Mouse (Mus musculus) thymus, postnatal 0 days (tissue): ENCODE measurements at regions not wholly inside any gene's neighbourhood (a gene's known extent, or its start where the extent isn't known, plus 50 kb on each side); places are given as distances from the start of the nearest gene placed in this dataset.

Experiments
- DNase-seq: peaks from one replicate; pipeline ENCODE4 v3.0.0-alpha.2; 2015; ENCODE audit warnings: low spot score

DNA sequence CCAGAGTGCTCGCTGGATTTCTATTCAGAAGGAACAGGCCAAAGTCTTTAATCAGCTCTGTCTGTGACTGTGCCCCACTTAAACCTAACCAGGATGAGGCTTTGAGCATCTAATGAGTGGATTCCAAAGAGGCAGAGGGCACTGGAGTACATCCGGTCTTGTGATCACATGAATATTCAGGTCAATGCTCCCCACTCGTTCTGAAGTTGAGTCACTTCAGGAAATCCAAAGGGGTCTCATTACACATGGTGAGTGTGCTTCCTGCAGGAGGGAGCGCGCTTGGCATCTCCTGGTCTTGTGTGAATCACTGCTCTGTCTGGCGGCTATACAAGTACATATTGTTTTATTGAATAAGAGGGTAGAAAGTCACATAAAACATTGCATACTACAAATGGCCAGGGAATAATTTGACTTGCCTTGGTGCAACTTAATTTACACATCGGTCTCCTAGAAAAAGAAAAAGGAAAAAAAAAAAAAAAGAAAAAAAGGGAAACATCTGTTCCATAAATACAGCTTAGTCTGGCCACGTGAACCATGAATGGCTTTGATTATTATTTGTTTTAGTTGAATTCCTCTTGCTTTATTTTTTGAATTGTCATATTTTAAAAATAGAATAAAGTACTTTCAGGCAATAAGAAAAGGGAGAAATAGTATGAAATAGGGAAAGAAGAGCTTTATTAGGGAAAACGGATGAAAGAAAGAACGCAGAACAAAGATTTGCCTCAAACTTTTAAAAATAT lies 148.1 kb upstream of the Hmga2 start:
- DNase-seq, result no peak

- DNase-seq, result peak; percentile 70
Measured at GRCm38 (mm10) chr10:120616406-120617015, 140.2 kb upstream of the Hmga2 start.

- DNase-seq, result no peak
Measured at GRCm38 (mm10) chr10:120612351-120612750, 136.1 kb upstream of the Hmga2 start.

DNA sequence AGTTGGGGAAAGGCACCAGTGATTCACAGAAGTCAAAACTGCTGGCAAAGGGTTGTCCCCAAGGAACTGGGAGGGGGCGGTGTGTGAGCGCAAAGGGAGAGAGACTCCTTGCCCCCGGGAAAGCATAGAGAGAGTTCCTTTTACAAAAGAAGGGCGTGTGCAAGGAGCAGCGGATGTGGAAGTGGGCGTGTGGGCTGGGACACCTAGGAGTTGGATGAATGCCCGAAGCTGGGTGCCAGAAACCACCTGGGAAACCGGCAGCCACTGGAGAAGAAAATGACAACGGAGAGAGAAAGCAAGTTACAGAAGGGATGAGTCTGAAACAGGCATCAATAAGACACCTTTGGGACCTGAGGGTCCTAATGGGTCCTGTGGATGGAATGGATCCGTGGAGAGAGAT lies 133.8 kb upstream of the Hmga2 start:
- no peak for DNase-seq

DNA sequence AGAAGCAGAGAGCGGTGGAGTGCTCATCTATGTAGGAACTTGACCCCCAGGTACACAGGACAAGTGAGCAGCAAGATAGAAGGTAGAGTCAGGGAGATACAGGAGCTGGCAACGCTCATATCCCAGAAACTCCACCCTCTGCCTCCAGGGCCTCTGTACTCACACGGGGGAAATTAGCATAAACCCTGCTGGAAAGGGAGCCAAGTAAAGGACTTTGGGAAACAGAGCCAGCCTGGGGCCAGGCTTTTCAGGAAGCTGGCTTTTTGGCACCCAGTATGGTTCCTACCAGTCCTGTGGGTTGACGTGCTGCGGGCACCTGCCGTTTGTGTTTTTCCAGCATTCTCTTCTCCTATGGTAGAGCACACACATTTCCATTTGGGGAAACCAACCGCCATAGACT lies 128.2 kb upstream of the Hmga2 start:
- DNase-seq, result no peak

- DNase-seq, result no peak
Measured at GRCm38 (mm10) chr10:120603167-120603566, 126.9 kb upstream of the Hmga2 start.

- no peak for DNase-seq
Measured at GRCm38 (mm10) chr10:120600735-120601134, 124.5 kb upstream of the Hmga2 start.

- DNase-seq, result no peak
Measured at GRCm38 (mm10) chr10:120599551-120599950, 123.3 kb upstream of the Hmga2 start.

GRCm38 (mm10) chr10:120597320-120597887 lies 121.1 kb upstream of the Hmga2 start:
- DNase-seq, result no peak

DNA sequence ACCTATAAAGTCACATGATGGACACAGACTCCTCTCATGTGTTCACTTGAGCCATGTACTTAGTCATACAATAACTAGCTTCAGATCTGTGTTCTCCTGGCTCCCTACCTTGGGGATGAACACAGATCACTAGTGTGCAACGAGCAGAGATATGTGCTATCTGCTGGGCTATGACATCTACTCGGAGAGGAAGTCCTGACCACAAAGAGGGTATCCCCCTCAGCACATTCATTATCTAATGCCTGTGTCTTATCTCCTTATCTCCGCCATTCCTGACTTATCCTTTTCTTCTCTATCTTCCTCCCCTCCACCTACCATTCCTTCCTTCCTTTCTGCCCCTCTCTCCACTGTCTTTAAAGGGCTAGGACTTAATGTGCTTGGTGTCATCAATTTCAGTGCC lies 118.9 kb upstream of the Hmga2 start:
- DNase-seq, result no peak

- no peak for DNase-seq
Measured at GRCm38 (mm10) chr10:120593876-120594275, 117.6 kb upstream of the Hmga2 start.

DNA sequence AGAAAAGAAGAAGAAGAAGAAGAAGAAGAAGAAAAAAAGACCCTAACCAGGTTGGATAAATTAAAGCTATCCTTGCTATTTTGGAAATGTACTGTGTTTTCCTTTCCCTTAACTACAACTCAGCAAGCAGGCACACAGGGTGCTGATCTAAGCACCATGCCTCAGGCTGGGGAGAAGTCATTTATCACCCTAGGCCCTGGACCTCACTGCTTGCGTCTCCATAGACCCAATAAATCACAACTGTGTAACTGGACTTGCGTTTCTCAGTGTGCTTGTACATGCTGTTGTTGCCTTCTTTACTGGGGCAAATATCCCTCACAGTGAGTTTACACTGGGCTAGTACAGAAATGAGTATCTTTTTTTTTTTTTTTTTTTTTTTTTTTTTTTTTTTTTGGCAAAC lies 113.4 kb upstream of the Hmga2 start:
- no peak for DNase-seq

DNA sequence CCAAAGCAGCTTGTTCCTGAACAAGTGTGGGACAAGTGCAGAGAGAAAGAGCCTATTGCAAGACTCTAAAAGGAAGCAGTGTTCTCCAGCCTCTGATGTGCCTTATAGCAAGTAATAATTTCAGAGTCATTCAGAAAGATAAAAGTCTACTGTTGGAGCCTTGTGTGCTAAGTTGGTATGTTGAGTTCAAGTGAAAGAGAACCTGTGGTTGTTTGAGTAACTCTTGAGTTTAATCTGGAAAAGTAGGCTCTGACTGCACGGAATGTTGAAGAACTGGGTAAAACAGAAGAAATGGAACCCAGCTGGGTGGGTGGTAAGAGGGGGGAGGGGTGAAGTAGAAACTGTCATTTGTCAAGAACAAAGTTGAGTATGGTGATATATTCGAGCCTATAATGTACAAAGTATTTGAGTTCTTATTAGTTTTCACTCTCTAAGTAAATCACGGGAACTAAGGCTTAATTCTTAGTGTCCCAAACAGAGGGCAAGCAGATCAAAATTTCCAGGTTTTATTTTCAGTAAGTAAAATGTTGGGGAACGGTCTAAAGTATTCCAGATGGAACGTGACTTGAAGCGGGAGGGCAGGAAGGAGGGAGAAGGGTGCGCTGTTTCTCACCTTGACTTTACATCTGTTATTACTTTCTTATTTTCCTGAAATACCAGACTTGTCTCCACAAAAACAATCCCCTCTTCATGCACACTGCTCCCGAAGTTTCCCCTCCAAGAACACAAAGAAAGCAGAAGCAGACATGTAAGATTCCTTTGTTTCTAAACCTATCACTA lies 111.8 kb upstream of the Hmga2 start:
- DNase-seq, result no peak

- DNase-seq, result peak; percentile 68
Measured at GRCm38 (mm10) chr10:120587179-120587578, 110.9 kb upstream of the Hmga2 start.

- DNase-seq, result no peak
Measured at GRCm38 (mm10) chr10:120582497-120582896, 106.2 kb upstream of the Hmga2 start.

DNA sequence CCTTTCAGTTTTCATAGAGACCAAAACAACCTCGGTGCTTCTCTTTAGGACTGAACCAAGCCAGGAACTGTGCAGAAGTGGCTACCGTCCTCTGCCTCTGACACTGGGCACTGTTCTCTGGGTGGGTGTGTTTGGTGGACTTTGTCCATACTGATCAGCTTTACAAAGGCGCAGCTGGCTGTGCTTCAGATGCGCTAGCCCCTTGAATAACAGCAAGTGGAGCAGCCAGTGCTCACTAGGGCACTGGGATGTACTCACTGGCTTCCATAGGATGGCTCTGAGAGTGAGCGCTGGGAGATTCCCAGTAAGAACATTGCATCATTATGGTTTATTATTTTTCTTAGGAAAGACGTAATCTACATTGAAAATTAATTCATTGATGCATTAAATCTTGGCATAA lies 105.3 kb upstream of the Hmga2 start:
- DNase-seq, result no peak

DNA sequence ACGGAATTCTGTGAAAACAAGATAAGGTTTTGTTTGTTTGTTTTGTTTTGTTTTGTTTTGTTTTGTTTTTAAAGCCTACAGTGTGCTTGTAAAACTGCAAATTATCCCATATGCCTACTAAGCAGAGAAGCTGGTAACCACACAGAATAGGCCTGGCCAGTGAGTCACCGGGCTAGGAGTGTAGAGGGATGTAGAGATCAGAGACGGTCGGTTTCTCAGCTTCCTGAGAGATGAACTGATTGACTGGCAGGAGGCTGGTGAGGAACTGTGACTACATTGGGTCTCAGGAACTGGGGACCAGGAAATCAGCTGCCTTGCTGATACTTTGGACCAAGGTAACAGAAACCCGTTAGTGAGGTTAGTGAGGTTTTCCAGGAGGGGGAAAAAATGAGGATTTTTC lies 100.6 kb upstream of the Hmga2 start:
- DNase-seq, result no peak

GRCm38 (mm10) chr10:120576148-120576547 lies 99.9 kb upstream of the Hmga2 start:
- DNase-seq, result no peak

GRCm38 (mm10) chr10:120571340-120571739 lies 95.1 kb upstream of the Hmga2 start:
- no peak for DNase-seq

GRCm38 (mm10) chr10:120565992-120566391 lies 89.7 kb upstream of the Hmga2 start:
- no peak for DNase-seq

- DNase-seq, result no peak
Measured at GRCm38 (mm10) chr10:120564859-120565258, 88.6 kb upstream of the Hmga2 start.

- DNase-seq, result no peak
Measured at GRCm38 (mm10) chr10:120563926-120564325, 87.7 kb upstream of the Hmga2 start.
